Mouse (Mus musculus): ENCODE results near the gene Il18r1. TPM values are rescaled to one million over a fixed set of nuclear protein-coding genes. Genes with fewer than 3 reads are reported as not detected.
A peak's percentile ranks its signal among the peaks of the same experiment; 100 is the strongest.

Il18r1 gene
- polyA plus RNA-seq, 1 experiment from 2014 or later = not detected

- DNase-seq (ENCODE audit: low spot score) = no peak
- Histone ChIP-seq H3K9me3 (replicated peaks) (no peaks in the 10 kb centered on the region), H3K27me3 (ENCODE audit: low read depth, poor library complexity, severe bottlenecking) (no peaks in the 10 kb centered on the region), H3K4me3 (no peak overlapping the region), H3K4me1 (no peaks in the 10 kb centered on the region), H3K36me3 (no peaks in the 10 kb centered on the region), H3K27ac (replicated peaks) (no peak overlapping the region)
- WGBS = 91% methylated on average over 11 of the region's 11 CpGs
Observed at GRCm38 (mm10) chr1:40501546-40502398, 36.4 kb downstream of the Il18r1 start.

- WGBS = 85% methylated on average over 5 of the region's 5 CpGs
- no peaks in the 10 kb centered on the region for H3K4me1 ChIP-seq
- H3K27me3 ChIP-seq (ENCODE audit: low read depth, poor library complexity, severe bottlenecking) = no peaks in the 10 kb centered on the region
Observed at GRCm38 (mm10) chr1:40504548-40504947, 39.2 kb downstream of the Il18r1 start.

GRCm38 (mm10) chr1:40514851-40515585 lies 49.7 kb downstream of the Il18r1 start, which contains the start of gene Il18rap:
TSS of gene Il18rap (plus strand) at chr1:40515362.
- Histone ChIP-seq H3K27ac (replicated peaks) (no peak within 1 kb of the TSS), H3K9me3 (replicated peaks) (no peaks in the 10 kb centered on the region; the same call in 1 of the 2 replicates), H3K27me3 (ENCODE audit: low read depth, poor library complexity, severe bottlenecking) (no peaks in the 10 kb centered on the region), H3K36me3 (no peaks in the 10 kb centered on the region), H3K4me3 (no peak within 1 kb of the TSS), H3K4me1 (no peaks in the 10 kb centered on the region)
- no peak for DNase-seq (ENCODE audit: low spot score)
- 63% methylated on average over 9 of the region's 9 CpGs for WGBS

More at GRCm38 (mm10) chr1:40504548-40504947, 39.2 kb downstream of the Il18r1 start:
- no peak for DNase-seq (ENCODE audit: low spot score)
- no peaks in the 10 kb centered on the region for H3K36me3 ChIP-seq
- H3K27ac ChIP-seq (replicated peaks) = no peak overlapping the region
- no peak overlapping the region for H3K4me3 ChIP-seq
- H3K9me3 ChIP-seq (replicated peaks) = no peaks in the 10 kb centered on the region

- no peaks in the 10 kb centered on the region for H3K27me3 ChIP-seq (ENCODE audit: low read depth, poor library complexity, severe bottlenecking)
- H3K27ac ChIP-seq (replicated peaks) = no peak overlapping the region
- DNase-seq (ENCODE audit: low spot score) = no peak
- H3K36me3 ChIP-seq = no peaks in the 10 kb centered on the region
- H3K4me3 ChIP-seq = no peak overlapping the region
- 94% methylated on average over 6 of the region's 6 CpGs for WGBS
- no peaks in the 10 kb centered on the region for H3K4me1 ChIP-seq
- no peaks in the 10 kb centered on the region; the same call in 1 of the 2 replicates for H3K9me3 ChIP-seq (replicated peaks)
Observed at GRCm38 (mm10) chr1:40516364-40516763, 51.0 kb downstream of the Il18r1 start.

- Histone ChIP-seq H3K4me1 (no peaks in the 10 kb centered on the region), H3K27me3 (ENCODE audit: low read depth, poor library complexity, severe bottlenecking) (no peaks in the 10 kb centered on the region), H3K36me3 (no peaks in the 10 kb centered on the region), H3K27ac (replicated peaks) (no peak overlapping the region), H3K4me3 (no peak overlapping the region), H3K9me3 (replicated peaks) (no peaks in the 10 kb centered on the region)
- no peak for DNase-seq (ENCODE audit: low spot score)
- 88% methylated on average over 7 of the region's 7 CpGs for WGBS
Observed at GRCm38 (mm10) chr1:40522918-40523317, 57.6 kb downstream of the Il18r1 start.

GRCm38 (mm10) chr1:40523971-40524722 lies 58.8 kb downstream of the Il18r1 start:
- H3K27ac ChIP-seq (replicated peaks) = no peak overlapping the region
- 91% methylated on average over 5 of the region's 5 CpGs for WGBS
- no peaks in the 10 kb centered on the region for H3K9me3 ChIP-seq (replicated peaks)
- H3K36me3 ChIP-seq = no peaks in the 10 kb centered on the region
- no peak for DNase-seq (ENCODE audit: low spot score)
- H3K4me1 ChIP-seq = no peaks in the 10 kb centered on the region
- H3K4me3 ChIP-seq = no peak overlapping the region
- H3K27me3 ChIP-seq (ENCODE audit: low read depth, poor library complexity, severe bottlenecking) = no peaks in the 10 kb centered on the region

- Histone ChIP-seq H3K36me3 (no peaks in the 10 kb centered on the region), H3K9me3 (replicated peaks) (no peaks in the 10 kb centered on the region), H3K4me1 (no peaks in the 10 kb centered on the region), H3K27ac (replicated peaks) (no peak overlapping the region), H3K4me3 (no peak overlapping the region), H3K27me3 (ENCODE audit: low read depth, poor library complexity, severe bottlenecking) (no peaks in the 10 kb centered on the region)
- DNase-seq (ENCODE audit: low spot score) = no peak
- 88% methylated on average over 5 of the region's 5 CpGs for WGBS
Observed at GRCm38 (mm10) chr1:40529287-40529686, 63.9 kb downstream of the Il18r1 start.

GRCm38 (mm10) chr1:40537577-40537976 lies 72.2 kb downstream of the Il18r1 start:
- no peaks in the 10 kb centered on the region for H3K36me3 ChIP-seq
- no peak overlapping the region for H3K4me3 ChIP-seq
- H3K4me1 ChIP-seq = no peaks in the 10 kb centered on the region
- no peak overlapping the region for H3K27ac ChIP-seq (replicated peaks)
- H3K9me3 ChIP-seq (replicated peaks) = no peaks in the 10 kb centered on the region
- H3K27me3 ChIP-seq (ENCODE audit: low read depth, poor library complexity, severe bottlenecking) = no peaks in the 10 kb centered on the region
- DNase-seq (ENCODE audit: low spot score) = no peak
- WGBS = 77% methylated on average over 5 of the region's 5 CpGs

- H3K36me3 ChIP-seq = no peaks in the 10 kb centered on the region
- no peaks in the 10 kb centered on the region for H3K9me3 ChIP-seq (replicated peaks)
- 1% methylated on average over 2 of the region's 2 CpGs for WGBS
- no peak overlapping the region for H3K4me3 ChIP-seq
- no peak overlapping the region for H3K27ac ChIP-seq (replicated peaks)
- H3K4me1 ChIP-seq = no peaks in the 10 kb centered on the region
- H3K27me3 ChIP-seq (ENCODE audit: low read depth, poor library complexity, severe bottlenecking) = no peaks in the 10 kb centered on the region
- DNase-seq (ENCODE audit: low spot score) = peak; percentile 34
Observed at GRCm38 (mm10) chr1:40544650-40545049, 79.3 kb downstream of the Il18r1 start.

GRCm38 (mm10) chr1:40546645-40547044 lies 81.3 kb downstream of the Il18r1 start:
- no peak overlapping the region for H3K27ac ChIP-seq (replicated peaks)
- WGBS = 82% methylated on average over 4 of the region's 4 CpGs

GRCm38 (mm10) chr1:40547064-40547572 lies 81.8 kb downstream of the Il18r1 start:
- Histone ChIP-seq H3K36me3 (no peaks in the 10 kb centered on the region), H3K27ac (replicated peaks) (no peak overlapping the region), H3K4me1 (no peaks in the 10 kb centered on the region), H3K4me3 (no peak overlapping the region), H3K27me3 (ENCODE audit: low read depth, poor library complexity, severe bottlenecking) (no peaks in the 10 kb centered on the region), H3K9me3 (replicated peaks) (no peaks in the 10 kb centered on the region)
- no peak for DNase-seq (ENCODE audit: low spot score)
- WGBS = 79% methylated on average over 11 of the region's 11 CpGs

More at GRCm38 (mm10) chr1:40546645-40547044, 81.3 kb downstream of the Il18r1 start:
- H3K4me3 ChIP-seq = no peak overlapping the region
- no peaks in the 10 kb centered on the region for H3K27me3 ChIP-seq (ENCODE audit: low read depth, poor library complexity, severe bottlenecking)
- no peaks in the 10 kb centered on the region for H3K36me3 ChIP-seq
- no peaks in the 10 kb centered on the region for H3K4me1 ChIP-seq
- H3K9me3 ChIP-seq (replicated peaks) = no peaks in the 10 kb centered on the region
- no peak for DNase-seq (ENCODE audit: low spot score)

GRCm38 (mm10) chr1:40547762-40548161 lies 82.4 kb downstream of the Il18r1 start:
- DNase-seq (ENCODE audit: low spot score) = no peak
- Histone ChIP-seq H3K4me1 (no peaks in the 10 kb centered on the region), H3K36me3 (no peaks in the 10 kb centered on the region), H3K4me3 (no peak overlapping the region), H3K9me3 (replicated peaks) (no peaks in the 10 kb centered on the region), H3K27ac (replicated peaks) (no peak overlapping the region), H3K27me3 (ENCODE audit: low read depth, poor library complexity, severe bottlenecking) (no peaks in the 10 kb centered on the region)
- 79% methylated on average over 10 of the region's 10 CpGs for WGBS
